Mouse (Mus musculus) lung, postnatal 14 days (tissue): ENCODE measurements around the gene Myo3a.

ENCODE experiments used
- DNase-seq: peaks from one replicate; pipeline ENCODE4 v3.0.0; 2021

Myo3a gene

DNA sequence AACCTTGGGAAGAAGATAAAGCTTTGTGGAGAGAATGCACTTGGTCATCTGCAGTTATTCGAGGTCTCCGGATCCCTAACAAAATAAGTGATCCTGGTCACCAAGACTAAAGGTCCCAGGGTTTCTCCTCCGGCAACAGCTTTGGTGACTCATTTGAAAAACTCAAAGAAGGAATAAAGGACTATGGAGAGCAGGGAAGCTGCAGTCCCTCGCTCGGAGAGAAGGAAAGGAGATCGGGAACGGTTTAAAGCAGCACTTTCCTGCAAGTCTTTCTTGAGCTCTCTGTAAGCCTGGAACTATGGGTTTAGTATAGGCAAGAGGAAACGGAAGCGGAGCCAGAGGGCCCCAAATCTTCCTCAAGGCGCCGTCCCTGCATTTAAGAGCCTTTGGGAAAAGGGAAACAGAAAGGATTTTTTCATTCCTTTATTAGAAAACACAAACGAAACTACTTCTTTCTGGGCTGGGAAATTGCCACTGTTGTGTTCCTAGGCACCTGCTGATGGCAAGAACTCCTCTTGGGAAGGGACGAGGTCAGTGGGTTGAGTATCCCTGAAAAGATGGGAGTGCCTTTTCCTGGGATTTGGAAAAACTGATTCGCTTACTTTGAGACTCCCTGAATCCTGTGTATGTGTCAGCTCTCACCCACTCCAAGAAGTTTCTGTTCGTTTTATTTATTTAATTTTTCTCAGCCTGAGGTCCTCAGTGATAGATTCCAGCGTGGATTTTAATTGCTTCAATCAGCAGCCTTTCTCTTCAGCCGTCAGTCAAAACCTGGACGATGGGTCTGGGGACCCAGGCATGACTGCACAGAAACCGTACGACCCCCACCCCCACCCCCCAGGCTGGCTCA lies 393.9 kb downstream of the Myo3a start:
- DNase-seq = no peak

DNA sequence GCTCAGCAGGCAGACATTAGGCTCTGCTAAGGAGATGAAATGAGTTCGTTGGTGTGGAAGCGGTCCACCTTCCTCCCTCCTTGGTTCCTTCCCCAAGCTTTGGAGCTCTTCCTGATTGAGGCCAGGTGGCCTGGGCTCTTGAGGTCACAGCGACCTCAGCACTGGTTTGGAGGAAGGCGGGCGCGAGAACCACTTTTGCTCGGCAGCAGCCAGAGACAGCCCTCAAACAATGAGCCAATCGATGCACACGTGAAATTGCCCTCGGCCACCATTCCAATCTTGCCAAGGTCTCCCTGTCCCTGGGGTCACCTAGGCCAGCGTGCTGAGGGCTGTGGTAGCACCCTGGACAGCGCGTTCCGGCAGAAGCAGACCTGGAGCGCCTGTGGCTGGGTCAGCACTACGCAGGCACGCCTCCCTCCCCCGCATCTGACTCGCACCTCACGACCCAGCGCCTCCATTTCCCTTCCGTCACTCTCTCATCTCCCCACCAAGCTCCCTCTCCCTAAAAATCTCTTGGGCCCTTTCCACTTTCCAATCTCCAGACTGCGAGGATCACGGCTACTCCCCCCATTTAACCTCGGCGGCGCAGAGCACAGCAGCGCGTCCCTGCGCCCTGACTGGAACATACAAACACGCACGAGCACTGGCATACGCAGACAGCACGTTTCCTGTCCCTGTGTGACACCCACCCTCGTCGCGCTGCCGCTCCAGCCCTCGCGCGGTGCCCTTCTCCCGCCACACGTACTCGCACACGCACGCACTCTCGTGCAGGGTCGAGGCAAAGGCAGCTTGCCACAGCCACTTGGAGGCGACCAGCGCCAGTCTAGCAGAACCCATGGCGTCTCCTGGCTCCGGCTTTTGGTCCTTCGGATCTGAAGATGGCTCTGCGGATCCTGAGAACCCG lies 394.8 kb downstream of the Myo3a start, which contains the start of gene Gad2:
Gene Gad2 (plus strand): TSS at position 378 of the 904 bp plus-strand sequence.
- DNase-seq = no peak

DNA sequence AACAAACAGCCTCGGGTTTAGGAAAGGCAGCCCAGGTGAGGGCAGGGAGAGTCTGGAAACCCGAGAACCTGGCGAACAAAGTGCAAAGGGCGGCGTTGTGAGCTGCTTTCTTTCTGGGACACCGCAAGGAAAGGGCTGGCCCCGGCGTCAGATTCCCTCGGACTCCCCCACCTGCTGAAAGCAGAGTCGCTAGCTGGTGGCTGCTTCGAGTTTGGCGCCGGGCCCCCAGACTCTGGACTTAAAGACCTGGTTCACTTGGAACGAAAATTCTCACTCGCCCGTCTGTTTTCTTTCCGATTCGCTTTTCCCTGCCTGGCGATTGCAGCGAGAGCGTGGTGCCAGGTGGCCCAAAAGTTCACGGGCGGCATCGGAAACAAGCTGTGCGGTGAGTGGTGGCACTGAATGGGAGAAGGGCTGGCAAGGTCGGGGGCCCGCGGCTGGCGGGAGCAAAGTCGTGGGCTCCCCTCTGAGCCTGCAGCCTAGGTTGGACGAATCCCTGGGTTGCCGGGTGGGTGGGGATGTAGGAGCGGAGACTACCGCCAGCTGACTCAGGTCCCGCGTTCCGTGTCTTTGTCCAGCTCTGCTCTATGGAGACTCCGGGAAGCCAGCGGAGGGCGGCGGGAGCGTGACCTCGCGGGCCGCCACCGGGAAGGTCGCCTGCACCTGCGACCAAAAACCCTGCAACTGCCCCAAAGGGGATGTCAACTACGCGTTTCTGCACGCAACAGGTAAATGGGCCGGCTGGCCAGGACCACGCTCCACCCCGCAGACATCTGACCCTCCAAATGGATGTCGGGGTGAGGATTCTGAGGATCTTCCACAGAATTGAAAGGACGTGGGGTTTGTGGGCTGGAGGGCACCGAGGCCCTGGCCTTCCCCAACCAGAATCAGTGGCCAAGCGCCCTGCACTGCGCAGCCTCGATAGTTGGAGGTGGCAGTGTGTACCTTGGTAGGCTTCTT lies 396.1 kb downstream of the Myo3a start:
- no peak for DNase-seq

DNA sequence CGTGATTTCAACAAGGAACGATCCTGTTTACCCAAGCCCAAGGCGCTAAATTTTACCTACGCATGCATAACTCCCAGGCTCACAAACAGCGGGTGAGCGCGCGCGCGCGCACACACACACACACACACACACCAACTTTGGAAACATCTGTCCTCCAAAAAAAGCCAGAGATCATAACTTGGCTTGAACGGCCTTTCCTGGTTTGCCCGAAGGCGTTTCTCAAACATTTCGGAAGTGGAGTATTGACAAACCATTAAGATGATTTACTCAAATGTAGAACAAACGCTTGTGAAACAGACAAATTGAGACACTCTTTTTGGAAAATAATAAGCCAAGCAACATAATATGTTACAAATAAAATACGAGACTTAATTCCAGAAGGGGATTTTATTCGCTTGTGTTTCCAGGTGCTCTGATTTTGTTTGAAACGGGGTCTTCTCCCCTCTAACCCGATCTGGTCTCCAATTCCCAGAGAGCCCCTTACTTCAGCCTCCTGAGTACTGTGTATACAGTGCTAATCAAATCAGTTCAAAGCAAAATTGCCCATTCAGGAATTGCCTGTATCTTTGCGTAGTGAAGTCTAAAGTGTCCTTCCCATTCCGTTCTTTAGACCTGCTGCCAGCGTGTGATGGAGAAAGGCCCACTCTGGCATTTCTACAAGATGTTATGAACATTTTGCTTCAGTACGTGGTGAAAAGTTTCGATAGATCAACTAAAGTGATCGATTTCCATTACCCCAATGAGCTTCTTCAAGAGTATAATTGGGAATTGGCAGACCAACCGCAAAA lies 397.1 kb downstream of the Myo3a start:
- DNase-seq = no peak

DNA sequence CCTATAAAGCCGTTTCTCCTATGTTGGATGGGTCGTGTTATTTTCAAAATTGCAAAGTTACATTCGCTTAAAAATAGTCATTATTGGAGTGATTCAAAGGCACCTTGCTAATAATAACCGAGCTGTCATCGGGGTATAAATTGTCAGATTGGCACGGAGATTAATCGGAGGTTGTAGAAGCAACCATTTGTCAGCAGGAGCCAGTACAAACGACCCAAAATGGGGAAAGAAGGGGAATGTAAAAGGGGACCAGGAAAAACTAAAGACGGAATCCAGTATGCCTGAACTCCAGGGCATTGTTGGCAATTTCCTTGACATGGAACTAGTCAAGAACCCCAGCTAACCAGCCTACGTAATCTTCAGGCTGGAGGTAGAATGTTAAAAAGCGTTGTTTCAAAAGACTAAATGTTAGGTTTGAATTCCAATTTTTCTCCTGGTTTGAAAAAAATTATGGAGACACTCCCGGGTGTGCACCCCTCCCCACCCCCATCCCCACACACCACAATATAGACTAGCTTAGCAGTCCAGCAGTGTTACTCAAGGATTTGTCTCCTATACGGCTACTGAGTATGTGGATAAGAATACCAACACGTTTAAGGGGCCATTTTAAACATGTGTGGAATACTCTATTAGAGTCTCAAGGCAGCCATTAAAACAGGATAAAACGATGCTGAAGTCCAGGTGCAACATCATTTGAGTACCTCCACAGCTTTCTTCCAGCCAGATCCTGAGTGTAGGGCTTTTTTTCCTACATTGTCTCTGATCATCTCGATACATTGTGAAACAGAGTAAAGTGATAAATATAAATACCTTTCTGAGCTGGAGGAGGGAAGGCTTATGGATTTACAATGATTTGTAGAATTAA lies 398.0 kb downstream of the Myo3a start:
- no peak for DNase-seq

DNA sequence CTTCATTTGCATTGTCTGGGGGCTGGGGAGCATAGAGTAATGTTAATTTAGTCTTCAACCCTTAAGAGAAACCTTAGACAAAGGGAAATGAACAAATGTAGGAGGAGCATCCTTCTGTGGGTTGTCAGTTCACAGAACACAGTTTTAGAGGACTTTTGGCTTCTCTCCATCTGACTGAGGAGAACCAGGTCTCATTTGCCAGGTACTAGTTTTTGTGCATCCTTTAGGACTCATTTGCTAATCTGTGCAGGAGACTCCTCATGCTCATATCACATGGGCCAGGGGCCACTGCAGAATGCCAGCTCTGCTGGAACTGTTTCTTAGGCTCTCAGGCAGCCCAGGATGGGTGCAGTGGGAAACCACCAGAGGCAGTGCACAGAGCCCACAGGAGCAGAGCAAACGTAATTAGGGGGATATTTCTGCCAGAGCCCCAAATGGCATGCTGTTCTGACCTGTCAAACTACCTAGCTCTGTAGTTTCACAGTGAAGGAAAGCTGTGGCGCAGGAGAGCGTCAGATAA lies 399.9 kb downstream of the Myo3a start:
- DNase-seq = no peak

DNA sequence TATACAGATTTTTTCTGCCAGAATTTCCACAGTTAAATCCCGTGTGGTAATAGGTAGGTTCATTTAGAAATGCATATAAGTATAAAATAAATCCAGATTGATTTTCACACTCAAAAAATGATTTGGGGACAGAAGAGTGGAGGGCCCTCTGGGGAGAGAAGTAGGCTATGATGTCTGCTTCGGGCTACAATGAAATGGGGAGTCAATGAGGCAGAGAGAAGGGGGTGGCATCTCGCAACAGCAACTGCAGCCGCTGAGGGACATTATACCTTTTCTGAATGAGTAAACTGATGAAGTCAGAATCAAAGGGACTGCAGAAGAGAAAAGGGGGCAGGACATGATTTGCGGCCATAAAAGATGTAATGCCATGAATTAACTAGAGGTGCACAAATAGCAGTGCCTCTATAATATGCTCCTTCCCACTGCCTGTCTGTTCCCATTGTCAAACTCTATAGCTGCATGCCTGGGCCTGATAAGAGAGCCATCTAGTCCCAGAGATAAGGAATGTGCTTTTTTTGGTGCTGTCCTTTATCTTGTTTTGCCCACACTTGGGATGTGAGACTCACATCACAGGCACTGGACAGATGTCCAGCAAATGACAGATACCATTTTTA lies 400.6 kb downstream of the Myo3a start:
- DNase-seq = no peak

DNA sequence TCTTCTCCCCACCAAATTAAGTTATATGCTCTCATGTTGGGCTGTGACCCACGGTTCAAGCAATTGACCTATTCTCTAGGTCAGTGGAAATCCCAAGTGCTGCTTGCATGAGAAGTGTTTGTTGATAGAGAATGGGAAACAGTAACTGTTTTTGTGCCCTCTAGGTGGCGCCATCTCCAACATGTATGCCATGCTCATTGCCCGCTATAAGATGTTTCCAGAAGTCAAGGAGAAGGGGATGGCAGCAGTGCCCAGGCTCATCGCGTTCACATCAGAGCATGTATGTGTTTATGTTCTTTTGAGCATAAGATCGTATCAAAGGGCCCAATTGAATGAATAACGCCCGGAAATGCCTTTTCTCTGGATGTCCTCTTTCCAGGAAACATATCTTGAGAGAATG lies 407.5 kb downstream of the Myo3a start:
- peak; percentile 9 for DNase-seq

DNA sequence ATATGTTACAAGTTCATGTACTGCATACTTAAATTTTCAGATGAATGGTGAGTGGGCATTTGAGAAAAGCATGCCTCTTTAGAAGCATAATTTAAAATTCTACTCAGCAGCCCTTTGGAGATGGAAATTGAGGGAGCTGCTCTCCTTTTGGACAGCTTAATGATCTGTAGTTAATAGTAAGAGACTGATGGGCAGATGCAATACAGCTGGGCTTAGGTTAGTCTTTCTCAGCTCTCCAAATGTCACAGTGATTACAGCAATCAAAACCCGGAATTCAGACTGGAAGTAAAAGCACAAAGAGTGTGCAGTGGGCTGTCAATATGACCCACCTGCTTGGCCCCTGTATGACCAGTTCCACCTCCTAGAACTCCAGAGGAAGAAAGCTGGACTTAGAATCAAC lies 418.8 kb downstream of the Myo3a start:
- DNase-seq = no peak

DNA sequence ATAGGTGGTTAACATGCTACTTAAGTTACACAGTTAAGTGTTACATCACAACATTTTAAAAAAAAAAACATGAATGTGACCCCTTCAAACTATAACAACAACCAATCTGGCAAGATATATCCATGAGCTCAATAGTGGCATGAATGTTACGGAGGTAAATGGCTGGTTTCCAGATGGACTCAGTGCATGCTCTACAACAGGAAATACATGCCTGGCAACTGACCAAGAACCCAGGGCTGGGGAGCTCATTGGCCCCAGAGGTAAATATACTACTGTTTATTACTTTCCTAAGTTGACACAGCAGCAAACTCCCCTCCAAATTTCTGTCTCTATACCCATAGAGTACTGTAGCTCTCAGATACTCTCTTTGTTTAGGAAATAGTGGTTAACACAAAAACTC lies 421.1 kb downstream of the Myo3a start:
- DNase-seq = no peak

DNA sequence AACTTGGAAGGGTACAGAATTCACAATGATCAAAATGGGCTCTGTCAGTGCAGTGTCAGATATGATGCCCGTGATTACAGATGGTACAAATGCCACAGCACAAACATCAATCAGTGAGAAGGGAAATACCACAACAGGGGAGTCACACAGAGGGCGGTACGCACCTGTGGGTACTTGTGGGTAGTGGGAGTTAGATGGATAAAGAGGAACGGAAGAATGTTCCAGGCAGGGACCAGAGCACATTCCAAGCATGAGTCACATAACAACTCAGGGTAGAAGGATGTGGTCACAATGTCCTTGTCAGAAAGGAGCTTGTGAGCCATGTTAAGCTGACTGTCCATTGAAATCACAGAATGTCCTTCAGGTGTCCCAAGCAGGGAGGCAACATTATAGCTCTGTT lies 424.5 kb downstream of the Myo3a start:
- no peak for DNase-seq

DNA sequence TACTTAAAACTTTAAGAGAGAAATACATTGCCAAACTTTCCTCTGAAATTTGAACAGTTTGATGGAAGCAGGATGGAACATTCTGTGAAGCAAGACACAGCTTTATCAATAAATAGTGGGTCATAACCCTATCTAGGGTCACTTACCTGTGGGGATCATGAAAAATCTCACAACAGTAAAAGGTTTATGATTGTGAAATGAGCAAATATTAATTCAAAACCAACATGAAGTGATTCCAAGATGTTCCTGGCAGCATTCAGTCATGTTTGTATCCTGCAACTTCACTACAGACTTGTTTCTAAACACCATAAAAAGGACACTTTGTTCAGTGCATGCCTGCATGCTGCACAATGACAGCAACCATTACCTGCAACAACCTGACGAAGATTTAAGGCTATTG lies 436.4 kb downstream of the Myo3a start:
- no peak for DNase-seq
